Mouse (Mus musculus) heart, postnatal 0 days (tissue): Measurements from ENCODE around the gene Map4k5. TPM values are rescaled to one million over a fixed set of nuclear protein-coding genes. Genes with fewer than 3 reads are reported as not detected.
A peak's percentile ranks its signal among the peaks of the same experiment; 100 is the strongest.

Experiments used
- ATAC-seq: fragments of 200-750 bp; cut with Nextera tagmentation; 2 replicates; pipeline ENCODE4 v1.8.0; 2017; ENCODE audit warnings: low read depth, moderate number of reproducible peaks, moderate library complexity; ENCODE audit not compliant: insufficient read depth
- DNase-seq: peaks from one replicate; pipeline ENCODE4 v3.0.0-alpha.2; 2016; ENCODE audit warnings: low spot score
- H3K27ac ChIP-seq: fragments of 300-500 bp; sonication (generic); 2 replicates; pipeline ENCODE4 v1.5.1; 2014; ENCODE audit warnings: low read depth, mild to moderate bottlenecking
- H3K27me3 ChIP-seq: fragments of 300-500 bp; sonication (generic); 2 replicates; pipeline ENCODE4 v1.6.1; 2014; ENCODE audit warnings: low read length, mixed read lengths; ENCODE audit not compliant: control insufficient read depth, insufficient read depth
- H3K36me3 ChIP-seq: fragments of 300-500 bp; sonication (generic); replicated peaks from 2 replicates; pipeline ENCODE4 v1.6.1; 2014; ENCODE audit warnings: low read length, mixed read lengths; ENCODE audit not compliant: control insufficient read depth, insufficient read depth
- H3K4me1 ChIP-seq: fragments of 300-500 bp; sonication (generic); 2 replicates; pipeline ENCODE4 v1.6.1; 2014; ENCODE audit warnings: antibody characterized with exemption; ENCODE audit not compliant: control insufficient read depth, insufficient read depth
- H3K4me2 ChIP-seq: fragments of 300-500 bp; sonication (generic); 2 replicates; pipeline ENCODE4 v1.6.1; 2014; ENCODE audit warnings: low read depth, mild to moderate bottlenecking, low read length, moderate library complexity
- H3K4me3 ChIP-seq: fragments of 300-500 bp; sonication (generic); 2 replicates; pipeline ENCODE4 v1.5.1; 2014; ENCODE audit warnings: low read depth, low read length
- H3K9ac ChIP-seq: fragments of 300-500 bp; sonication (generic); replicated peaks from 2 replicates; pipeline ENCODE4 v1.6.1; 2014; ENCODE audit warnings: low read depth, low read length, mixed read lengths
- H3K9me3 ChIP-seq: fragments of 300-500 bp; sonication (generic); replicated peaks from 2 replicates; pipeline ENCODE4 v1.6.1; 2016; ENCODE audit warnings: low read length; ENCODE audit not compliant: control insufficient read depth
- CTCF ChIP-seq: IDR thresholded peaks from 2 replicates; pipeline ENCODE4 v1.5.1; 2016; ENCODE audit warnings: antibody characterized with exemption, control low read depth, low read depth
- EP300 ChIP-seq: IDR thresholded peaks from 2 replicates; pipeline ENCODE4 v1.6.1; 2016; ENCODE audit warnings: antibody characterized with exemption, low read depth
- WGBS: fragments of 180-500 bp; shearing (Covaris S2); extraction: QIAGEN DNeasy Blood & Tissue Kit; methylation state at CpG from one replicate; pipeline ENCODE4 v1.1.7; 2014; 5-methylcytosine and 5-hydroxymethylcytosine counted together
- polyA plus RNA-seq: library from polyadenylated mRNA; unstranded; fragments of >200 nt; fragmentation: Nextera tagmentation; extraction: Ambion mirVana; gene quantifications from 2 replicates; pipeline ENCODE4 v1.2.1, GENCODE M21; 2015
- total RNA-seq: library from RNA; depleted of rRNA; stranded (reverse); fragments of >200 nt; gene quantifications from 2 replicates; pipeline ENCODE4 v1.2.3, GENCODE M21; 2014; ENCODE audit warnings: low replicate concordance

The Map4k5 gene
- total and polyA plus RNA-seq, 2 experiments from 2014 or later, result 20.2 to 55.8 TPM

GRCm38 (mm10) chr12:69924012-69924411 is 31.0 kb upstream of the Map4k5 start:
- TF ChIP-seq CTCF (peak; percentile 70), EP300 (no peak)
- WGBS, result 15% methylated on average over 5 of the region's 5 CpGs
- Histone ChIP-seq H3K4me1 (no peaks in the 10 kb centered on the region), H3K9ac (no peak overlapping the region), H3K9me3 (no peaks in the 10 kb centered on the region), H3K4me3 (no peak overlapping the region), H3K27ac (no peak overlapping the region), H3K4me2 (no peak overlapping the region), H3K27me3 (no peaks in the 10 kb centered on the region), H3K36me3 (no peaks in the 10 kb centered on the region)
- ATAC-seq (no peak), DNase-seq (peak; percentile 37)

DNA sequence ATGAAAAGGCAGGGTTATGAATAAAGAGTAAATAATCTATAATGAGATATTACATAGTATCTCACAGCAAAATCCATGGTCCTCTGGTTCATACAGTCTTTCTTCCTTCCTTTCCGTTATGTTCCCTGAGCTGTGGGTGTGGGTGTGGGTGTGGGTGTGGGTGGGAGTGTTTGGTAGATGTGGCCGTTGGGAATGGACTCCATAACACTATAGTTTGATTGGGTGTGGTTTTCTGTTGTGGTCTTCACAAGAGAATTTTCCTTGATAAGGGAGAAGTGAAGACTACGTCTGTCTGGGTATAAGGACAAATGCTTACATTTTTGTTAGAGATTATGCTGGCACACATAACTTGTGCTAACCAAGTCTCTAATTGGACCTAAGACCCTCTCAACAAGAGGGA is 30.6 kb upstream of the Map4k5 start:
- no peaks in the 10 kb centered on the region for H3K4me1 ChIP-seq
- DNase-seq (no peak), ATAC-seq (no peak)
- H3K9ac ChIP-seq, result no peak overlapping the region
- H3K9me3 ChIP-seq, result no peaks in the 10 kb centered on the region
- H3K27ac ChIP-seq, result no peak overlapping the region
- no peak overlapping the region for H3K4me2 ChIP-seq
- H3K4me3 ChIP-seq, result no peak overlapping the region
- H3K36me3 ChIP-seq, result no peaks in the 10 kb centered on the region
- no peaks in the 10 kb centered on the region for H3K27me3 ChIP-seq
- WGBS, result 59% methylated on average over 3 of the region's 3 CpGs
- TF ChIP-seq CTCF (no peak), EP300 (no peak)

- H3K4me3 ChIP-seq, result no peak overlapping the region
- 84% methylated on average over 3 of the region's 3 CpGs for WGBS
- H3K9ac ChIP-seq, result no peak overlapping the region
- no peaks in the 10 kb centered on the region for H3K4me1 ChIP-seq
- no peaks in the 10 kb centered on the region for H3K9me3 ChIP-seq
- no peak for ATAC-seq
- H3K4me2 ChIP-seq, result no peak overlapping the region
- H3K27ac ChIP-seq, result no peak overlapping the region
- no peaks in the 10 kb centered on the region for H3K27me3 ChIP-seq
- DNase-seq, result no peak
- TF ChIP-seq CTCF, result no peak
- no peak for TF ChIP-seq EP300
- H3K36me3 ChIP-seq, result no peaks in the 10 kb centered on the region
These were observed 30.1 kb upstream of the Map4k5 start for GRCm38 (mm10) chr12:69923128-69923527.

- Histone ChIP-seq H3K27ac (no peak overlapping the region), H3K36me3 (no peaks in the 10 kb centered on the region), H3K9me3 (no peaks in the 10 kb centered on the region), H3K4me2 (no peak overlapping the region), H3K27me3 (no peaks in the 10 kb centered on the region), H3K4me1 (no peaks in the 10 kb centered on the region), H3K4me3 (no peak overlapping the region), H3K9ac (no peak overlapping the region)
- TF ChIP-seq CTCF, result no peak
- TF ChIP-seq EP300, result no peak
- DNase-seq, result no peak
- no peak for ATAC-seq
- WGBS, result 83% methylated on average over 1 of the region's 1 CpGs
These were observed 29.1 kb upstream of the Map4k5 start for GRCm38 (mm10) chr12:69922099-69922498.

- TF ChIP-seq CTCF, result no peak
- TF ChIP-seq EP300, result no peak
- 45% methylated on average over 2 of the region's 2 CpGs for WGBS
- Histone ChIP-seq H3K27me3 (no peaks in the 10 kb centered on the region), H3K9ac (no peak overlapping the region), H3K4me3 (no peak overlapping the region), H3K9me3 (no peaks in the 10 kb centered on the region), H3K27ac (no peak overlapping the region), H3K4me2 (no peak overlapping the region), H3K36me3 (no peaks in the 10 kb centered on the region), H3K4me1 (no peaks in the 10 kb centered on the region)
- ATAC-seq (no peak), DNase-seq (no peak)
These were observed 24.9 kb upstream of the Map4k5 start for GRCm38 (mm10) chr12:69917870-69918269.

DNA sequence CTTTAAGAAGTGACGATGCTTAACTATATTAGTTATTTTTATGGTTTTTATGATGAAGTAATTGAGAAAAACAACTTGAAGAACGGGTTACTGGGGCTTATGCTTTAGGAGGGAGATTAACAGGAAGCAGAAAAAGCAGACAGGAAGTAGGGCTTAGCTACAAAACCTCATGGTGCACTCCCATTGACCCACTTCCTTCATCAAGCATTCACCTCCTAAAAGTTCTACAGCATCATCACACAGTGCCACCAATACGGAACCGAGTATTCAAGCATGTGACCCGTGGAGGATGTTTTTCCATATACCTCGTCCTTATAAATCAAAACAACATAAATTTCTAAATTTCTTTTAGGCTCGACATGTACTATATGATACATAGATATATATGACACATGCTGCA is 19.7 kb upstream of the Map4k5 start:
- H3K9me3 ChIP-seq, result no peaks in the 10 kb centered on the region
- no peaks in the 10 kb centered on the region; the same call in 1 of the 2 replicates for H3K4me1 ChIP-seq
- no peak overlapping the region for H3K4me2 ChIP-seq
- TF ChIP-seq CTCF, result no peak
- TF ChIP-seq EP300, result no peak
- no peaks in the 10 kb centered on the region for H3K36me3 ChIP-seq
- ATAC-seq (no peak), DNase-seq (no peak)
- H3K27me3 ChIP-seq, result no peaks in the 10 kb centered on the region
- H3K4me3 ChIP-seq, result no peak overlapping the region
- no peak overlapping the region for H3K27ac ChIP-seq
- no peak overlapping the region for H3K9ac ChIP-seq
- WGBS, result 82% methylated on average over 7 of the region's 7 CpGs
